Mouse (Mus musculus) kidney, adult 18-20 months (tissue): ENCODE measurements around the gene Hsd17b1.

Experiments used
- DNase-seq: peaks from one replicate; pipeline ENCODE4 v3.0.0; 2021

The Hsd17b1 gene

GRCm38 (mm10) chr11:101078121-101078520 lies at the start of gene Hsd17b1:
TSS of gene Hsd17b1 (plus strand) at chr11:101078411.
- DNase-seq, result no peak

- DNase-seq, result no peak
These were observed 48.9 kb upstream of the Hsd17b1 start for GRCm38 (mm10) chr11:101029320-101029719.

DNA sequence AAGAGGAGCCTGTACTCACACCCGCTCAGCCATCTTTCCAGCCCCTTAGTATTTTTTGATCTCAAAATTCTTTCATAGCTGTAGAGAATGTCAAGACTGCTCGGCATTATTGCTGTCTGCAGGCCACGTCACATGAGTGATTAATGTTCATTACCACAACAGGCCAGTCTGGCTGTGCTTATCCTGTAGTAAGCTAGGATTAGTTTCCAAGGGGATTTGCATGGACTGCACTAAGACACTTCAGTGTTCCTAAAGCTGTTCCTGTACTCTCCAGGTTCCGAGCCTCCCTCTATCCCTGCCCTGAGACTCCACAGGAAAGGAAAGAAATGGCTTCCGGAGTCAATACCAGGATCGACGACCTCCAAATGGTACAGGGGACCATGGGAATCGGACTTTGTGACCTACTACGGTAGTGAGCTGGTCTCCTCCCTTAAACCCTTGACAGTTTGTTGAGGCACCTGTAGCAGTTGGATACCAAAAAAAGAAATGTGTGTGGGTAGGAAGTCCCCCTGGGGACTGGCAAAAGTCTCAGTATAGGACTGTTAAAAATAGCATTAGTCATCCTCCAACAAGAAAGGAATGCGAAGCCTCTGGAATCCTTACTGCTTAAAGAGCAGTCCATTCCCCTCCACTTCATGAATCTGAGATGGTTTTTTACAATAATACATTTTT lies 47.9 kb upstream of the Hsd17b1 start:
- DNase-seq, result no peak

DNA sequence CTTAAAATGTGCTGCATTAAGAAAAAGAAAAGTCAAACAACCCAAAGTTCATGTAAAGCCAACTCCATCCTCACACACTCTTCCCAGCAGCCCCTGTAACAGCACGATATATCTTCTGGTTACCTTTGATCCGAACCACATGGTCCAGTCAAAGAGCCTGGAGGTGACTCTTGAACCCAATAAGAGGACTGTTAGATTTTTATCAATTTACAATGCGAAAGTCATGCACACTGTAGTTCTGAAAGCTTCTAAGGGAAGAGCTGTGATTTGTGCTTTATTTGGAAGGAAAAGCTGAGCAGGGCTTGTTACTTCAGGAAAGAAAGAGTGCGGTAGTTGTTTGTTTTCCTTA lies 47.4 kb upstream of the Hsd17b1 start:
- DNase-seq, result no peak

DNA sequence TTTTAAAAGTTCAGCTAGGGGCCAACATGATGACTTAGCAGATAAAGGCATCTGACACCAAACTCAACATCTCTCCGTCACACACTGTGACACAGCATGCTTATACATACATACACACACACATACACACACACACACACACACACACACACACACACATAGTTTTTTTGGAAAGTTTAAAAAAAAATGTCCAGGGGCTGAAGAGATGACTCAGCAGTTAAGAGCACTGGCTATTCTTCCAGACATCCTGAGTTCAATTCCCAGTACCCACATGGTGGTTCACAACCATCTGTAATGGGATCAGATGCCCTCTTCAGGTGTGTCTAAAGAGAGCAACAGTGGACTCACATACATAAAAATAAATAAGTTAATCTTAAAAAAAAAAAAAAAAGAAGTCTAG lies 46.7 kb upstream of the Hsd17b1 start:
- DNase-seq, result no peak

DNA sequence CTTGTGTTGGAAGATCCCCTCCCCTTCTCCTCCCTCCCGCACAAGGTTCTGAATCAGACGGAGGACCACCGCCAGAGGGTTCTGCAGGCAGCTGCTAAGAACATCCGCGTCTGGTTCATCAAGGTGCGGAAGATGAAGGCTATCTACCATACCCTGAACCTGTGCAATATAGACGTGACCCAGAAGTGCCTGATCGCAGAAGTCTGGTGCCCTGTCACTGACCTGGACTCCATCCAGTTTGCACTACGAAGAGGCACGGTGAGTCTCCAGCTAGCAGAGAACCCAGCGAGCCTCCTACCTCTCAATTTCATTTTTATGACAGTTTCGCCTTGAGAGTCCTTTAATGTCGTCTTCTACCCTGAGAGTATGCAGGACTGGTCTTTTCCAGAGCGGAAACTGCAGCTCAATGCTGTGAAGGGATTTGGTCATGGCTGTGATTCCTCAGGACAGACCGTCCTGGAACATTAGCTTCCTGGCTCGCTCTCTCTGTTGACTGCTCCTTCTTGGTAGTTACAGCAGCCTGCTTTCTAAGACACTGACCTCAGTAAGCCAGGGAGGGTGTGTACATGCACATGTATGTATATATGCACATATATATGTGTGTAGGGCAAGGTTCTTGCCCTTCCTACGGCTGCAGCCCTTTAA lies 44.2 kb upstream of the Hsd17b1 start:
- DNase-seq, result no peak

DNA sequence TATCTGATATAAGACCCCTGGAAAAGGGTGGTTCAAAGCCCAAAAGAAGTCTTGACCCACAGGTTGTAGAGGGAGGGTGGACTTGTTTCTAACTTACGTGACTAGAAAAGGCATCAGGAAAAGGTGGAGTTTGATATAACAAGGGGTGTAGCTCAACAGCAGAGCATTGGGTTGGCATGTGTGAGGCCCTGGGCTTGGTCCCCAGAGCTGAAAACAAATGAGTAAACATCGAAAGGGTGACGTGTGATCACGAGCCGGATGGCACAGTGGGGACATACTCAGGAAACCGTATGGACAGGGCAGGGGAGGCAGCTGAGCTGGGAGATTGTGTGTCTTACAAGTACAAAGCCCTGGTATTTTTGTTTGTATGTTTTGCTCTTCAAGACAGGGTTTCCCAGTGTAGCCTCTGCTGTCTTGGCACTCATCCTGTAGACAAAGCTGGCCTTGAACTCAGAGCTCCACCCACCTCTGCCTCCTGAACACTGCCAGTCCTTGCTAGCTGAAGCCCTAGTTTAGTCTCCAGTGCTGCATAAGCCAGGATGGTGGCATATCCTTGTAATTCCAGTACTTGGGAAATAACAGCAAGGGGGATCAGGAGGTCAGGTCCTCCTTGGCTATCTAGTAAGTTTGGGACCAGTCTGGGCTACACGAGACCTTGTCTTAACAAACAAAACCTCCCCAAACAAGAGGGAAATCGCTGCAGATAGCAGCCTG lies 43.4 kb upstream of the Hsd17b1 start:
- no peak for DNase-seq

DNA sequence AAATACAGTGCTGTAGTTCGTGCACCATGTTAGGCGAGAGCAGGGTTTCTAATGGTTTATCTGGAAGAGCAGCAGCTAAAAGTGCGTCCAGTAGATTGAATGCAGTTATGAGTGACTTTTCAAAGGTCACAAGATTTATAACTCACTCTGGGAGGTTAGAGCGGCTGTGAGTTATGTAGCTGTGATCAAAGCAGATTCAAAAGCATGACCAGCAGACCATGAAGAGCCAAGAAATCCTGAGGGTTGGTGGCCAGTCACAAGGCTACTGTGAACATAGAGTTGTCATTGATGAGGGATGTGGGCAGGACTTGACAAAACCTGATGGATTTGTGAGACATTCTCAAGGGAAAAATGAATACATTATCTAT lies 42.9 kb upstream of the Hsd17b1 start:
- no peak for DNase-seq

- DNase-seq, result no peak
These were observed 40.4 kb upstream of the Hsd17b1 start for GRCm38 (mm10) chr11:101037795-101038194.

DNA sequence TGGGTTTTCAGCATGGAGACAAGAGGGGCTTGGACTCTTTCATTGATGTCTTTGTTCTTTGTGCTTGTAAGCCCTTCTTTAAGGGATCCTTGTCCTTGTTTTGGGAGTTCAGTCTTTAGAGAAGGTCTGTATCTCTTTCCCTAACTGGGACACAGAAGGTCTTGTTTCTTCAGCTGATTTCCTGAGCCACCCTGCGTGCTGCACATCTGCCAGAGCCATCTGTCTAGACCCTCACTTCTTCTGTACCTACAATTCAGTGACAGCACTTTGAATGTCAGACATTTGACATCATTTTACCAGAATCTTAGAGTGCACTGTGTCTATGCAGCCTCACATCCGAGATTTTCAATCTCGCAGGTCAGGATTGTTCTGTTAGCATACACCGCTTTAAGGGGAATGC lies 32.4 kb upstream of the Hsd17b1 start:
- no peak for DNase-seq

- DNase-seq, result no peak
These were observed 31.8 kb upstream of the Hsd17b1 start for GRCm38 (mm10) chr11:101046440-101046839.

- no peak for DNase-seq
These were observed 30.7 kb upstream of the Hsd17b1 start for GRCm38 (mm10) chr11:101047502-101047901.

DNA sequence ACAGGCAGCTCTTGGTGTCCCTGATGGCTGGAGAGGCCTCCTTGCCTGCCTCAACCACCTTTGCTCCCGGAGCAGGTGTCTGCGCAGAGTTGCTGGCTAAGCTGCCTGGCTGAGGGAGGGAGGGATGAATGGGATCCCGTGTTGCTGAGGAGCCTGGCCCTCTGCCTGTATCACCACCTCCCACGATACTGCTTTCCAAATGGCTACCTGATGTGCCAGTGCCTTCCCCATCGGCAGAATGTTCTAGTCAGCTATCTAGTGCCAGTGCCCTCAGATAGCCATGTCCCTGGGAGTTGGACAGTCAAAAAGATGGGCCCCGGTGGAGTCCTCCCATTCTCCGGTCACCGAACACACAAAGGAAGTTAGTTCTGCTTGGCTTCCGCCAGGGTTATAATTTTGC lies 27.9 kb upstream of the Hsd17b1 start:
- no peak for DNase-seq

GRCm38 (mm10) chr11:101051051-101051493 lies 27.1 kb upstream of the Hsd17b1 start:
- DNase-seq, result no peak

GRCm38 (mm10) chr11:101051617-101052016 lies 26.6 kb upstream of the Hsd17b1 start:
- DNase-seq, result no peak

DNA sequence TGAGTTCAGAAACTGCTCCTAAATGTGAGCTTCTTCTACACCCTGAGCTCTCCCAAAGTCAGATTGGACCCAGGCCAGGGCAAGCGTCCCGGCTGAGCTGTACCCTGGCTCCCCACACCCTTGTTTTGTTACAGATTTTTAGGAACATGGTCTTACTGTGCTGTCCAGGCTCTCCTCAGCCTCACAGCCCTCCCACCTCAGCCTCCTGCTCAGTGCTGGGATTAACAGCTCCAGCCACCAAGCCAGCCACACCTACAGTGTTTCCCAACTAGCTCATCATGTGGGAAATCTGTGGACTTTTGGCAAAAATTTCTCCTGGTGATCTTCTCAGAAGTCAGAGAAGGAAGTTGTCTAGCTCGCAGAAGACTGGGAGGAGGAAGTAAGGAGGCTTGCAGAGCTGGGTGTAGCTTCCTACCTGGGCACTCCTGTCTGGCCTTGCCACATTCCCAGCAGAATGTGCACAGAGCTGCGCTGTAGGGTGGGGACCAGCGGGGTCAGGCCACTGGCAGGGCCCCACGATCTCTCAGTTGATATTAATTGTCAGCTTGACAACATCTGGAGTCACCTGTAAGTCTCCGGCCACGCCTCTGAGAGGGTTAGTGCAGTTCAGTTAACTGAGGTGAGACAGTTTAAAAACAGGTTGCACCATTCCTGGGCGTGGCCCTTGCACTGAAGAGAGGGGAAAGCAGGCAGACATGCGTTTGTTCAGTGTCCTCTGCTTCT lies 25.3 kb upstream of the Hsd17b1 start:
- DNase-seq, result no peak

DNA sequence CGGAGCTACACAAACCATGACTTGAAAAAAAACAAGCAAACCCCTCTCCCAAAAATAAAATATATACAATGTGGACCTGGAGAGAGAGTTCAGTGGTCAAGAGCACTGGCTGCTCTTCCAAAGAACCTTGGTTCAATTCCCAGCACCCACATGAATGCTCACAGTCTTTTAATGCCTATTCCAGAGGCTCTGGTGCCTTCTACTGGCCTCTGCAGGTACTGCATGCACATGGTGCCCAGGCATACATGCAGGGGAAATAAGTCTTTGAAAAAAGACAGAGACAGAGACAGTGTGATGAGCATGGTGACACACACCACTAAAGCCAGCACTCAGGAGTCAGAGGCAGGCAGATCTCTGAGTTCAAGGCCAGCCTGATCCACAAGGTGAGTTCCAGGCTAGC lies 24.2 kb upstream of the Hsd17b1 start:
- DNase-seq, result no peak

DNA sequence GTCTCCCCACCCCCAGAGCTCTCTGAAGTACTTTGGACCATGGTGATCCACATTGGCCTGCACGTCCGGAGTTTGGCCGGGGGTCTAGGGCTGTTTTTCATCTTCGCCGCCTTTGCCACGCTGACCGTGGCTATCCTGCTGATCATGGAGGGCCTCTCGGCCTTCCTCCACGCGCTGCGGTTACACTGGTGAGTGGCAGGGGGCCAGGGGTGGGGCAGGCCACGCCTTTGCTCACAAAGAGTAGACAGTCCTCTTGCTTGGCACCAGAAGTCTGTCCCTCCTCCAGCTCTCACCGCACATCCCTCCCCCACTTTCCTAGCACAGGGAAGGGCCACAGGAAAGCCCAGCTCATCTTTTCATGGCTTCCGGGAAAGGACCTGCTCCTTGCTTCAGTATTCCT lies 22.8 kb upstream of the Hsd17b1 start:
- DNase-seq, result no peak

GRCm38 (mm10) chr11:101056885-101057284 lies 21.3 kb upstream of the Hsd17b1 start:
- DNase-seq, result no peak

GRCm38 (mm10) chr11:101057860-101058259 lies 20.4 kb upstream of the Hsd17b1 start:
- DNase-seq, result peak; percentile 85

GRCm38 (mm10) chr11:101058726-101059125 lies 19.5 kb upstream of the Hsd17b1 start:
- DNase-seq, result no peak

DNA sequence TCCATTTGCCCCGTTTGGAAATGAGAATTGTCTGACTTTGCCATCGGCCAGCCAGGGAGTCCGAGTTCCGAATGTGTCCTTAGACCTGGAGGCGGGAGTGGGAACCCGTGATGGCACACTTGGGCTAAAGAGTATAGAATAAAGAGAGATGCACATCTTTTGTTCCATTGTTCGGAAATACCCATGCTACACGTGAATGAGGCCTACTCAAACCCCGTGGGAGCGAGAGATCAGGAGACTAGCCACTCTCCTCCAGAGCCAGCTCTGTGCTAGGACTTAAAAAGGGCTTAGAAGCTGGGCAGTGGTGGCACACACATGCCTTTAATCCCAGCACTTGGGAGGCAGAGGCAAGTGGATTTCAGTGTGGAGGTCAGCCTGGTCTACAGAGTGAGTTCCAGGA lies 18.7 kb upstream of the Hsd17b1 start:
- no peak for DNase-seq

DNA sequence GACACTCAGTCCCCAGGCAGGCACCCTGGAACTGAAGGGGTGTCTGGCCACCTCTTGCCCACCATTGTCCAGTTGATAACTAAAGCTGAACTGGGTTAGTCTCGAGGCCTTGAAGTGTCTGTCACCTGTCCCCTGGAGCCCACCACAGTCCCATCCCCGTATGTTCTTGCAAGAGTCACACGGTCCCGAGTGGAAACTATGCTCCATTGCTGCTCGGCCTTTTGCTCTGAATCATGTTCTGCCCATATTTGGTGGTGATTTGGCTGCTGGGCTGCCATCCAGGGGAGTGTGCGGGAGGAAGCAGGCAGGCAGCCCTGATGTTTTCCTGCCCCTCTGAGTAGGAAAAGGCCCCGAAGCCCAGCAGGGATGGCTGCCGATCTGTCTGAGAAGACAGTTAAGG lies 18.1 kb upstream of the Hsd17b1 start:
- peak; percentile 61 for DNase-seq

DNA sequence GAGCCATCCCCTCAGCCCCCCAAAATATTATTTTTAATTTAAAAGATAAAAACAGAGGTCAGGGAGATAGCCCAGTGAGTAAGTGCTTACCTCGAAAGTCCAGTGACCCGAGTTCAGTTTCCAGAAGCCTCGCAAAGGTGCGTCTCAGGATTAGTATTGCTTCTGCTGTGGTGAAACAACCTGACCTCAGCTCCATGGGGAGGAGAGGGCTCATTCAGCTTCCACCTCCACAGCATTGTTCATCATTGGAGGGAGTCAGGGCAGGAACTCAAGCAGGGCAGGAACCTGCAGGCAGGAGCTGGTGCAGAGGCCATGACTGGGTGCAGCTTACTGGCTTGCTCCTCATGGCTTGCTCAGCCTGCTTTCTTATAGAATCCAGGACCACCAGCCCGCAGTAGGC lies 17.2 kb upstream of the Hsd17b1 start:
- no peak for DNase-seq
